Mouse (Mus musculus): ENCODE data around the gene Gle1.
"Not testable (repeated sequence)": the region's sequence is repeated elsewhere in the genome, so short reads cannot be mapped to it uniquely, and the experiment has no call there.

The Gle1 gene

DNA sequence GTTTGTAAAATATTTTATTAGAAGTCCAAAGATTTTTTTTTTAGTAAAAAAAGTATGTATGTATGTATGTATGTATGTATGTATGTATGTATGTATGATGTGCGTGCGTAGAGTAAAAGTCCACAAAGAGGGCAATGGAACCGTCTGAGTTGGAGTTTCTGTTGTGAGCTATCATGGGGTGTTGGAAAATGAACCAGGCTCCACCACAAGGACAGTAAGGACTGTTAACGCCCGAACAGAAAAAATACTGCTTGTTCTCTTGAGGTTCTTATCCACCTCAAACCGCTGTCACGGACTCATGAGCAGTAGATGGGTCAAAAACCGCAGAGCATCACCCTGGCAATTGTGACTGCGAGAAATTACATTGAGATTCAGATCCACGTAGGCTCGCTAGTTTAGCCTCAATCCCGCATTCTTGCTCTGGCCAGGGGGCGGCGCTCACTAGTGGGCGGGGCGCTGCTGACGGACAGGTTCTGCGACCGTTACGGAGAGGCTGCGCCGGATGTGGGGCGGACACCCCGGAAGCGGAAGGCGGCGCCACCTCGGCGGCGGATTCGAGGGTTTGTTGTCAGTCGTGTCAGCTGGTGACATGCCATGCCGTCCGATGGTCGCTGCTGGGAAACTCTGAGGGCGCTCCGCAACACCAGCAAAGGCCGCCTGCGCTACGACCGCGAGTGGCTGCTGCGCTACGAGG, at the start of gene Gle1:
Gle1 (plus strand) TSS at position 521 of the 694 bp plus-strand sequence.
- DNase-seq = peak; percentile 96

DNA sequence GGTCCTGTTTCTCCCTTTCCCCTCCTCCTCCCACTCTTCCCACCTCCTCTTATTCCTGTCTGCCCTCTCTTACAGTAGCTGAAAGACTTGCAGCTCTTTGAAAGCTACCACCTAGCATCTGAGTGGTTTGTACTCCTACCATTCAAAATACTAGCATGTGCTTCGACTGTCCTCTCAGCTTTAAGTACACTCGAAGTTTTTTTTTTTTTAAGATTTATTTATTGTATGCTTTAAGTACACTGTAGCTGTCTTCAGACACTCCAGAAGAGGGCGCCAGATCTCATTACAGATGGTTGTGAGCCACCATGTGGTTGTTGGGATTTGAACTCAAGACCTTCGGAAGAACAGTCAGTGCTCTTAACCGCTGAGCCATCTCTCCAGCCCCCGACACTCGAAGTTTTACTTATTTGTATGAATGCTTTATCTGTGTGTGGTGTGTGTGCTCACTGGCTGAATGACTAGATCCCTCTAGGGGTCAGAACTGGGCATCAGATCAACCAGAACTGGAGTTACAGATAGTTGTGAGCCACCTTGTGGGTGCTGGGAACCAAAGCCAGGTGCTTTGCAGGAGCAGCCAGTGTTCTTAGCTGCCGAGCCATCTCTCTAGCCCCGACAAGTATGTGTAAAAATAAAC, 48.5 kb upstream of the Gle1 start:
- DNase-seq = not testable (repeated sequence)

DNA sequence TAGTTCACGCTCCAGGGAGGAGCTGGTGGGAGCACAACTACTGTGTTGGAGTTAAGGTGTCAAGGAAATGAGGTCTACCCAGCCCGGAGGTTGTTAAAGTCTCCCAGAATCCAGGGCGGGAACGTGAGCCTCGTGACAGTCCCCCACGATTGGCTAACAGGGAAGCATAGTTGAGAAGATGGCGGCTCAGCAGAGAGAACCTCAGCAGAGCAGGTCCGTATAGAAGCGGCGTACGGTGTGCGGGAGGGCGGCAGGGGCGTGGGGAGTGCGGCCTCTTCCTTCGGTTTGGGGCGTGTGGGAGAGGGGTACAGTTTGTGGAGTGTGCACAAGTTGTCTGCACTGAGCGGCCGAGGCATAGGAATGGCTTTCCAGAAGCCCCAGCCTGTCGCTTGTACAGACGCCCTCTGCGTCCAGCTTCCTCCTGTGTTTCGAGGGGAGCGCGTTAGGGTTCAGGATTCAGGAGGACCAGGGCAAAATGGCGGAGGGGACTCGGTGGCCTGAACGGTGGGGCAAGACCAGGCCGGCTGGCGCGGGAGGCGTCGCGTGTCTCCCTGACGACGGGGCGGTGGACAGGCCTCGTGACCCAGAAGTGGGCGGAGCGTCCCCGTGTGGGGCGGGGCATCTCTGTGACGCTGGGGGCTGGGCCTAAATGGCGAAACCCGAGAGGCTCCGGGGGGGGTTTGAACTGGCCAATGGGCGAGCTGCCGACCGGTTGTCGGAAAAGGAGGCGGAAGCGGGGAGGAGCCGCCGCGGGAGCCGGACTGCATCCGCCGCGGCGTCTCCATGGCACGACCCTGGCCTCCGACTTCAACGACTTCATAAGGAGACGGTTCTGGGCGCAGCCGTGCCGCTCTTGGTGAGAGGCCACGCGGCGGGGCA, 45.9 kb upstream of the Gle1 start, which contains the start of gene Odf2:
Odf2 (plus strand) TSS at position 156 of the 879 bp plus-strand sequence.
- DNase-seq = peak; percentile 99

DNA sequence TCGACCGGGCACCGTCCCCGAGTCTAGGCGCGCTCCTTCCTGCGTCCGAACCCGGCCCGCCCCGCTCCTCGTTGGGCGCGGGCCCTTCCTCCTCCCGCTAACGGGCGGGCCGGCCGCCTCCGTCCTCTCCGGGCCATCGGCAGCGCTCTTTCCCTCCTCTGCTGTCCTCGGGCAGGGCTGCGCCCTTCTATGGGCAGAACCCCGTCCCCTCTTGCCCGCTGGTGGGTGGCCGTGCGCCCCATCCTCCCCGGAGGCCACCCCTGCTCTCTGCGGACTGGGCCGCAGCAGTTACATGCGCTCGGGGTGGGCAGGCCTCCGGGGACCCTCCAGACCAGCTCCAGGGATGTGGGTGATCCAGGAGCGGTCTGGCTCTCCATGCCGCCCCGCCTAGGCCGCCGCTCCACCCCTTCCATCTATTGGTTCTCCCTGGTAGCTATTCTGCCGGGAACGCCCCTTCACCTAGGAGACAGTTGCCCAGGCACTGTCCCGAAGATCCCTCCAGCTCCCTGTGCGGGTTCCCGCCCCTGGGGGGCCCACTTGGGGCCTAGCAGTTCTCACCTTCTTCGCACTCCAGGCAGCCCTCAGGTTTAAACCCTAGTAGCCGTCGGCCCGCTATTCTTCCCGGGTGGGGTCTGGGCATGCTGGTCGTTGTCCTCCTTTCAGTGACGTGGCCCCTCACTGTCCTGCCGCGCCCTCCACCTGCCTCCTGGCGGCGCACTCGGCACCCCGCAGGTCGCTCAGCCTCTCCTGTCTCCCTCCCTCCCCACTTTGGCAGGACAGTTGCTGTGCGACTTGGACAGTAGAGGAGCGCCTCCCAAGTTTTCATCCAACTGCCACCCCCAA, 45.0 kb upstream of the Gle1 start:
- peak; percentile 93 for DNase-seq

DNA sequence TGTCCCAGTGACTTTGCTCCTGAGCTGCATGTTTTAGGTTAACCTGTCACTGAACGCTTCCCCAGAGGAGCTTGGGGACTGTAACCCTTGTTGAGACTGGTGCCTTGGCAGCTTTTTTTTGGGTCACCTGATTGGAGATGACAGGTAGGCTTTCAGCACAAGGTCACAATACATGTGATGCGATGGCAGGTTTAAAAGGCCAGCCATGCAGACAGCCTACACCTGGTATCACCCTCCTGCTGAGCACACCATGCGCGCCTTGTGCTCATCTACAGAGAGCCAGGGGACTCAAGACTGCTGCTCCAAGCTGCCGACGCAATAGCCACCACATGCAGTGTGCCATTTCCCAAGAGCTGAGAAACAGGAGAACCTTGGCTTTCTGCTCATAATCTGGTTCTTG, 43.5 kb upstream of the Gle1 start:
- DNase-seq = no peak

DNA sequence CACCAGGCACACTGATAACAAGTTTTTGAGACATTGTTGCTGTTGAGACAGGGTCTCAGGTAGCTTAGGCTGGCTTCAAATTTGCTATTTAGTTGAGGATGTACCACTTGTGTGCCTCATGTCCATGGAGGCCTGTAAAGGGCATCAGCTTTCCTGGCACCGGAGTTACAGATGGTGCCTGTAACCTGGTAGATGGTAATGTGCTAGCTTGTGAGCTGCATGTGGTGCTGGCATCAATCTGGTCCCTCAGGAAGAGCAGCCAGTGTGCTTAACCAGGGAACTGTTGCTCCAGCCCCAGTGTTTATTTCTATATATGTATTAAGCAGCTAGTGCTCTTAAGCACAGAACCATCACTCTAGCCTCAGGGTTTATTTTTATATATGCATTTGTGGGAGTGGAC, 39.2 kb upstream of the Gle1 start:
- DNase-seq = no peak

DNA sequence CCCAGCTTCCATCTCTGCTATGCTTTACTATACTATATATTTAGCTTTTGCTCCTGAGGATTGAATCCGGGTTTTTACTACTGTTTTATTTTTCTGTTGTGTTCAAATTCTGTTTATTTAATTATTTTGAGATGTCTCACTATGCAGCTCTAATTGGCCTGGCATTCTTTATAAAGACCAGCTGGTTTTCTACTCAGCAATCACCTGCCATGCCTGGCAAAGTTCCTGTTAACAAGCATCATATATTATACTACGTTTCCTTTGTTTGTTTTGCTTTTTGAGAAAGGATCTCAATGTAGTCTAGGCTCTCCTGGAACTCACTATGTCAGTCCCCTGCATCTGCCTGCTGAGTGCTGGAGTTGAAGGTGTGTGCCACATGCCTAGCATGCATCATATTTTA, 37.9 kb upstream of the Gle1 start:
- no peak for DNase-seq

DNA sequence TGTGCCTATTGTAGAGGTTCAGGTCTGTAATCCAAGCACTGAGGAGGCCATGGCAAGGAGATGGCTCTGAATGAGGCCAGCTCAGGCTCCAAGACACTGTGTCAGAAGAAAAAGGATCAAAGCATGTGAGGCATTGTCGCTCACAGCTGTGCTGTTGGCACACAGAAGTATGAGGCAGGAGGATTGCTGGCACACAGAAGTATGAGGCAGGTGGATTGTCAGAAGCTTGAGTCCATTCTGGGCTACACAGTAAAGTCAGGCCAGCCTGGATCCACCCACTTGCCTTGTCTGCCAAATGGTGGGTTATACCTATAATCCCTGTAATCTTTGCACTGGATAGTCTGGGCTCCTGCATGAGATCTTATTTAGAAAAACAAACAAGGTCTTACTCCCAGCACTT, 37.1 kb upstream of the Gle1 start:
- no peak for DNase-seq

DNA sequence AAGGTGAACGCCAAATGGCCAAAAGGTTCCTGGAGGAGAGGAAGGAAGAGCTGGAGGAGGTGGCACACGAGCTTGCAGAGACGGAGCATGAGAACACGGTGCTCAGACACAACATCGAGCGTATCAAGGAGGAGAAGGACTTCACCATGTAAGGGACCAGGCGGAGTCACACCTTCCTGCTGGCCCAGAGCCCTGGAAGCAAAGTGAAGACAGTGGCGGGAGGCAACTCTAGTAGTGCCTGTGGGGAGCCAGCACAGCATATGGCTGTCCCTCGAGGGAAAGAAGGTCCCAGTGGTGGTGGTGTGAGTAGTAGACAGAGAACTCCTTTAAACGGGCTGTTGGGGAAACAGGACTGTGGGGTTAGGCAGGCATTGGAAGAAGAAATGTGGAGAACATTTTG, 33.0 kb upstream of the Gle1 start:
- no peak for DNase-seq

DNA sequence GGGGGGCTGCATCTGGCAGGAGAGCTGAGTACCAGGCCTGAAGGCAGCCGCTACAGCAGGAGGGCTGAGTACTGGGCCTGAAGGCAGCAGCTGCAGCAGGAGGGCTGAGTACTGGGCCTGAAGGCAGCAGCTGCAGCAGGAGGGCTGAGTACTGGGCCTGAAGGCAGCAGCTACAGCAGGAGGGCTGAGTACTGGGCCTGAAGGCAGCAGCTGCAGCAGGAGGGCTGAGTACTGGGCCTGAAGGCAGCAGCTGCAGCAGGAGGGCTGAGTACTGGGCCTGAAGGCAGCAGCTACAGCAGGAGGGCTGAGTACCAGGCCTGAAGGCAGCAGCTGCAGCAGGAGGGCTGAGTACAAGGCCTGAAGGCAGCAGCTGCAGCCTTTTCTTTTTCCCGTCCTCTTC, 27.1 kb upstream of the Gle1 start:
- DNase-seq = not testable (repeated sequence)

DNA sequence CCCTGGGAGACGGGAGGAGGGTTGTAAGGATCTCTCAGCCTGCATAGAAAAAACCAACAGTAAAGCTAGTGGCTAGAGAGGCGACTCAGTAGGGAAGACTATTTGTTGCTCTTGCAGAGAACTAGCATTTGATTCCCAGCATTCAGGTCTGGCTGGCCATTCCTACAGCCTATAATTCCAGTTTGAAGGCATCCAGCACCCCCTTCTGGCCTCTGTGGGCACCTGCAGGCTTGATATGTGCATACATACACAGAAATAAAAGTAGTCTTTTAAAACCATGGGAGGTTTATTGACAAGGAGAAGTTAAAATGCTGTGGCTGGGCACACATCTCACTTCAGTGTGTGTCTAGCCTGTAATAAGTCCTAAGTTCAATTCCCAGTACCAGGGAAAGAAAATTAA, 25.2 kb upstream of the Gle1 start:
- peak; percentile 38 for DNase-seq

DNA sequence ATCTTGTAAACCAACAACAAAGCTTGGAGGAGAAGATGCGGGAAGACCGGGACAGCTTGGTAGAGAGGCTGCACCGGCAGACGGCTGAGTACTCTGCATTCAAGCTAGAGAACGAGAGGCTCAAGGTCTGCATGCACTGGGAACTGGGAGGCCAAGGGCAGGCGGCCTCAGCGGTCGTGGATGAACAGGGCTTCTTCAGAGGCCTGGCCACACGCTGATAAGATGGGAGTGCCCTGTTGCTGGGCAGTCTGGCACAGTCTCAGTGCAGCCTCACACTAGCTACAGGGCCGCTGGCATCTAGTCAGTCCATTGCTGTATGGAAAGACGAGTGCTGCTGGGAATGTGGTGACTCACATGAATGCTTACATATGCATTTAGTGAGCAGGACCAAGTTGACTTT, 17.6 kb upstream of the Gle1 start:
- DNase-seq = no peak

DNA sequence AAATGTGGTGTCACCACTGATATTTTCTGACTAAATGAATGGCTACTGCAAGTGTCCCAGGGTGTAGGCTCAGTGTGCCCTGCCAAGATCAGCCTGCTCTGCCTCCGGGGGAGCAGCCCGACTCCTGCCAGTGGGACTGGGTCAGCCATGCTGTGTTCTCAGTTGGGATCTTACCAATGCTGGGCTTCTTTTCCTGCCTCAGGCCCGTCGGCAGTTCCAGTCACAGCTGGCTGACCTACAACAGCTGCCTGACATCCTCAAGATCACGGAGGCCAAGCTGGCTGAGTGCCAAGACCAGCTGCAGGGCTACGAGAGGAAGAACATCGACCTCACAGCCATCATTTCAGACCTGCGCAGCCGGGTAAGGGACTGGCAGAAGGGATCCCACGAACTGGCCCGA, 13.2 kb upstream of the Gle1 start:
- DNase-seq = peak; percentile 27

DNA sequence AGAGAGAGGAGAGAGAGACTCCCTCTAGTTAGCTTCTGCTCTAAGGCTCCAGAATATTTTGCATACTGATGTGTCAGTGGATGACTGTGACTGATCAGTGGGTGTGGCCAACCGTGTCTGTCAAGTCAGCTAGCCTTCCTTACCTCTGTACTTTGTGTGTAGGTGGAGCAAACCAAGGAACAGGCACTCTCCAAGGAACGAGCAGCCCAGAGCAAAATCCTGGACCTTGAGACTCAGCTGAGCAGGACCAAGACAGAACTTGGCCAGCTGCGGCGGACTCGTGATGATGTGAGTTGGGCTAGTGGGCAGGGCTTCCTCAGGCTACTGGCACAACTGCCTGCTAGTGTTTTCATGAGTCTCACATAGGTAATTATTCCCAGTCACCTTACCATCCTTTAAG, 8.7 kb upstream of the Gle1 start:
- DNase-seq = no peak

DNA sequence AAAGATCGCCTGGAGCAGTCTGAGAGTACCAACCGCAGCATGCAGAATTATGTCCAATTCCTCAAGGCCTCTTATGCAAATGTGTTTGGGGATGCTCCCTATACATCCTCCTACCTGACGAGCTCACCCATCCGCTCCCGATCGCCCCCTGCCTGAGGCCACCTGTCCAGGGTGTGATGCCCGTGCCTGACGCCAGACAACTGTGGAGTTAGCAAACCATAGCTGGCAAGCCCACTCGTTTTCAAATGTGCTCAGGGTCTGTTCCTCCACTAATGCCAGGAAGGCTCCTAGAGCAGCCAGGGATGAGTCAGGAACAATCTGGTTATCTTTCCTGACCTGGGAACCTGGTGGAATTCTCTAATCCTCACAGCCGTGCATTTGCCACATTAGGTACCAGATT, 4.7 kb upstream of the Gle1 start:
- DNase-seq = no peak

DNA sequence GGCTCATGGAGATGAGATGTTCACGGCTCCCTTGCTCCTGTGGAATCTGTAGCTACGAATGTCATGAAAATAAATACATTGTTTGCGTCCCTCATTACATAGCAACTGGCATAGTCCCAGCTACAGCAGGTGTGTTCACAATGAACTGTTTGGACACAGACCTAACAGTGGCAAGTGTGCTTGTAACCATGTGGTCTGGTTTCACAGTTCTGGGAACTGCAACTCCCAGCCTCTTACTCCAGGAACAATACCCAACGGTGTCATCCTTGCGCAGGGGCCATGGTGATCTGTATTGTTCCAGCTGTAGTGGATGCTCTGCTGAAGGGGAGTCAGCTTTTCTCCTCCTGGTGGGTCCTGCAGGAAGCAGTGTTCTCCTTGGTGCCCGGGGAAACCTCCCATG, 4.0 kb upstream of the Gle1 start:
- no peak for DNase-seq

DNA sequence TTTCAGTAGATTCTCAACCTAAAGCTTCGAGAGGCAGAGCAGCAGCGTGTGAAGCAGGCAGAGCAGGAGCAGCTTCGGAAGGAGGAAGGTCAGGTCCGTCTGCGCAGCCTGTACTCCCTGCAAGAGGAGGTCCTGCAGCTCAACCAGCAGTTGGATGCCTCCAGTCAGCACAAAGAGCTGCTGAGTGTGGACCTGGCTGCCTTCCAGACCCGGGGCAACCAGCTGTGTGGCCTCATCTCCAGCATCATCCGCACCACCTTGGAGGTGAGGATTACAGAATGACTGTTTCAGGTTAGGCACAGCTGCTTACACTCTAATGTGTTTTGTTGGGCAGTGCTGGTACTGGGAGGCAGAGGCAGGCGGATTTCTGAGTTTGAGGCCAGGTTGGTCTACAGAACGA, 4.8 kb downstream of the Gle1 start:
- no peak for DNase-seq

DNA sequence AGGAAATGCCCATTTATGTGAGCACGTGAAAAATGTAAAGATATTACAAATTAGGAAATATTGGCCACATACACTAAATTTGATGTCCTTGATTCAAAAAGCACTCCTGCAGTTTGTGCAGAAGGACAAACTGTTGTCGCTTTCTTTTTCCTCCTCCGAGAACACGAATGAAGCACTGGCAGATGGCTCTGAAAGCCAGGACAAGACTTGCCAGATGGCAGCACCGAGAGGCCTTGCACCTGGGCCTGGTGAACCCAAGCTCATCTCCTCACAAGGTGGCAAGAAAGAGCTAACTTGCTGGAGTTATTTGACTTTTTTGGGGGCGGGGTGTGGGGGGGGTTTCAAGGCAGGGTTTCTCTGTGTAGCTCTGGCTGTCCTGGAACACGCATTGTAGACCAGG, 5.6 kb downstream of the Gle1 start:
- no peak for DNase-seq

DNA sequence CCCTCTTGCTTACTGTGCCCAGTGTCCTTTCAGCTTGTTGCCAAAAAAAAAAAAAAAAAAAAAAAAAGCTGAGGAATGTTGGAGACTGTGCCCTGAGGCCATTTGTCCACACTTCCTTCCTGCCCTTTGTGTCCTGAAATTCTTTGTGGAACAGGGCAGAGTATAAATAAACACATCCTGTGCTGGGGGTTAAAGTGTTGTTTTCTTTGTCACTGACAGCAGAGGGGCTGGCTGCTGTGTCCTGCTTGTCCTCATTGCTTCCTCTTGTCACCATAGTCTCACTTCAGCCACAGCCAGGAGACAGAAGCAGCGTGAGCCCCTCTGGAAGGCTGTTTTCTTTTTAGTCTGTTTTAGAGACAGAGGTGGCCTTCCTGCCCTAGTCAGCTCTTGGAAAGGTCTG, 9.5 kb downstream of the Gle1 start:
- no peak for DNase-seq

DNA sequence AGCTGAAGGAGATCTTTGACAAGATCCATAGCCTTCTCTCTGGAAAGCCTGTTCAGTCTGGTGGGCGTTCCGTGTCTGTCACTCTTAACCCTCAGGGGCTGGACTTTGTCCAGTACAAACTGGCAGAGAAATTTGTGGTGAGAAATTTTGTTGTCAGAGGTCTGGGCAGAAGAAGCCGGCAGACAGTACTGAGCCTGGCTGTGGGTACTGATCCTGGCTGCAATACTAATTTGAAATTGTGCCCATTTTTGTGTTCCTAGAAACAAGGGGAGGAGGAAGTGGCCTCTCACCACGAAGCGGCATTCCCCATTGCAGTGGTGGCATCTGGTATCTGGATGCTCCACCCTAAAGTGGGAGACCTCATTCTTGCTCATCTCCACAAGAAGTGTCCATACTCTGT, 13.7 kb downstream of the Gle1 start:
- DNase-seq = no peak

DNA sequence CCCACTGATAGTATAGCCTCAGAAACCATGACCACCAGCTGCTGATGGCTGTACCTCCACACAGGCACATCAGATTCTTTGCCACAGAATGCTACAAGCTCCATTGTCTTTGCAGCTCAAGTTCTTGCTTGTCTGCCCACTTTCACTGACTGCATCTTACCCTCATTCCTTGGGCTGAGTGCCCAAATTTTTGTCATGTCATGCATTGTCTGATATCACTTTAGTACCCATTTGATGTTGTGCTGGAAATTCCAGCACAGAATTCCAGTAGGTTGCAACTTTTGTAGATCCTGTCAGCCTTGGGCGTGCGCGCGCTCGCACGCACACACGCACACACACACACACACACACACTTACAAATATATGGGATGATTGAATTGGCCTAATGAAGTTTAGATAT, 26.0 kb downstream of the Gle1 start:
- no peak for DNase-seq

DNA sequence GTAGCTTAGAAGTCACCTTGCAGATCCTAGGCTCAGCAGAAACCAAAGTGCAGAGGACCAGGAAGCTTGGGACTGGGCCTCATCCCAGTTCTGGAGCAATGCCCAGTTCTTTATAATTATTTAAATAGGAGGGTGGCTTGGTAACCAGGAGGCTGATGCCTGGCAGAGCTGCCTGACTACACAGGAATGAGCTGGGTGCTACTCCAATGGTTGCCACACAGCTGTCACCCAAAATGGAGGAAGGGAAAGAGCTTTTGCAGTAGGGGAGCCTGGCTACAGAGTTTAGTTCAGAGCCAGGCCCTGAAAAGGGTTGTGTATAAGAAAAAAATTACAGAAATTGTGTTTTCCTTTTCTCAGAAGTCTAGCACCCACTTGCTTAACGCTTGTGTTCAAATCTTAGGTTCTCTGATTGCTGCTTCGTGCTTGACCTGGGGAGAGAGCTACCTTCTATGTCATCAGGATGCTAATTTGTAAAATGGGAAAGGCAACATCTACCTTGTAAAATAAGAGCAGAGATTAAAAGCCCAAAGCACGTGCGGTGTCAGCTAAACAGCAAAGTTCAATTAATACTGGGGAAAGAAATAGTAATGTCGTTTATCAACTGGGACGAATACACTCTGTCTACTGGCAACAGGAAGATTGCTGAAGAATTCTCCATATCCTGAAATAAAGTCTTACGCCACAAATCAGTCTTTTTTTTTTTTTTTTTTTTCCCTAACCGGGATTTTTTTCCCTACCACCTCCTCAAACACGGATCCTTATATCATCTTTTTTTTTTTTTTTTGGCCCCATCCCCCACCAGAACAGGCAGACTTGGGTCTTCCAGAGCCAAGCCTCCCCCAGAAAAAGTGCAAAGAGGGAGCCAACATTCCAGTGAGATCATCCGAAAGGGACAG, 29.4 kb downstream of the Gle1 start:
- peak; percentile 63 for DNase-seq
